Mouse (Mus musculus): ENCODE results near the gene Fam110a.

Fam110a gene

DNA sequence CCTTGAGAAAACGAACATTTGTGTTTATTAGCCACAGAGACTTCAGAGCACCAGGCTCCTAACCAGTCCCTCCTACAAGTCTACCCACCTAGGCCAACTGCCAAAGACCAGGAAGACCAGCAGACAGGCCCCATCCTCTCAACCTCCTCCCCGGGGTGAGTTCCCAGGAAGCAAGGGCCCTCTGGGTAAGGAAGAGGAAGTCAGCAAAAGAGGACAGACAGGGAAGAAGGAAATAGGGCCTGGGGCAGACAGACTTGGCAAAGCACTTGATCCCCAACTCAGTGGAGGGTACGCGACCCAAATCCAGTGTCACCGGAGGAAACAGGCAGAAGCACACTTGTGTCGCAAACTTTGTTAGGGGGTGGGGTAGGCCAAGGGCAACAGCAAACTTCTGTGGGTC lies 10.6 kb downstream of the Fam110a start:
- DNase-seq, result no peak

DNA sequence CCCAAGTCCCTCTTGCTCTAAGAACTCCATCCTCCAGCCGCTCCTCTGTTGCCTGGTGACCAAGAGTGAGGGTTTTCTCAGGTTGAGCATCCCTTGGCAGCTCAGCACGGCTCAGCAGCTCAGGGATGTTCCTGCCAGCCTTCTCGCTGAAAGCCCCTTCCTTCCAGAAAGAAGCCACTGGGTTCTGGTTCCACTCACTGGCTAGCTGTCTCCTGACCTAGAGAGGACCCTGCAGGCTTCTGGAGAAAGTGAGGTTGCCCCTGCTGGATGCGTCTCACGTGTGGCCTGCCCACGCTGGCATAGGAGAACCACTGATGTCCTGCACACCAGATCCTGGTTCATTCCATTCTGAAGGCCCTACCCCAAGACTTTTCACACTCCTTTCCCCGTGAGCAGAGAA lies 11.0 kb downstream of the Fam110a start:
- DNase-seq, result no peak

DNA sequence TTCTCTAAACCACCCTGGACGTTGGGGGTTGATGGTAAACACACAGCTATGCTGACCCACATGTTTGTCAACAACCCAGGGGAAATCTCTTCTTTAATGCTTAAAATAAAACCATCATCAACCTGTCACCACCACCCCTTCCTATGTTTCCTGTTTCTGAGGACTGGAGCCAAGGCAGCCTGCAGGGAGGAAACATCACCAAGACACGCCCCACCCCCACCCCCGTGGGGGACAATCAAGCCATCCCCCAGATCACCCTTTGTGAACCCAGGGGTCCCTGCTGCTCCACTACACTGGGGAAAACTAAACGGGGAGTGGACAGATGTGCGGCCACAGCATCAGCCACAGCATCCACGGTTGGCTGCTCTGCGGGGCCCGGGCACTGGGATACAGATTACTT lies 11.6 kb downstream of the Fam110a start:
- DNase-seq, result no peak

DNA sequence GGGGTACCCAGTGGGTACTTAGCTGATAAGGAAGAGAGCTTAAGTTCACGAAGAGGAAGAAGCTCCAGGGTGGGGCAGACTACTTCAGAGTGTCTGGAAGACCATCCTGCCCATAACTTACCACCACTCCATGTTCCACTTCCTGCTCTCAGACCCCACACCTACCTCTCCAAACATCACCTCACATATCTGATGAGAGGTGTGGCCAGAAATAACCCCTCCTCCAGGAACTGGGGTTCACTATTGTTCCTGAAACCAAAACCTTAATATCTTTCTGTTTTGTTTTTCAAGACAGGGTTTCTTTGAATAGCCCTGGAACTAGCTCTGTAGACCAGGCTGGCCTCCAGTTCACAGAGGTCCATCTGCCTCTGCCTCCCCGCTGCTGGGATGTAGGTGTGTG lies 12.2 kb downstream of the Fam110a start:
- no peak for DNase-seq

DNA sequence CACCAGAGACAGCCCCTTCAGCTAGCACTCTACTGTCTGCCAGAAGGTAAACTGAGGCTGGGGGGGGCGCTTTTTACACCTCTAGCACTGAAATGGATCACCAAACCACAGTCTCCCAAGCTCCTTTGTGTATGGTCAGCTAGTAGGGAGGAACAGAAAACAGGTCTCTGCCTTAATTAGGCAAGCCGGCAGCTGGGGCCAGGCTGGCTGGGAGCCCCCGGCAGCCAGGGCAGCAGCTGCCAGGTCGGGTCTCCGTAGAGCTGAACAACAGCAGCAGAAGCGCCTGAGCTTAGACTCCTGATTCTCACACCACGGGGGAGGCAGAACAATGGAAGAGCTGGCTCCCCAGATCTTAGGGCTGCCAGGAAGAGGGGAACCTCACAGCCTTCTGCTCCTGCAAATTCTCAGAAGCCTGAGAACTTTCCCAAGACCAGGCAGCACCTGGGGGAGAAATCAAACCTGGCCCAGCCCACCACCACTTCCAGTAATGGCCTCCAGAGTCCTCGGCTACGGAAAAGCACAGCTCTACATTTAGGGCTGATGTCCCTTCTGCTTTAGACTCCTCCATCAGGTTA lies 12.8 kb downstream of the Fam110a start:
- no peak for DNase-seq

DNA sequence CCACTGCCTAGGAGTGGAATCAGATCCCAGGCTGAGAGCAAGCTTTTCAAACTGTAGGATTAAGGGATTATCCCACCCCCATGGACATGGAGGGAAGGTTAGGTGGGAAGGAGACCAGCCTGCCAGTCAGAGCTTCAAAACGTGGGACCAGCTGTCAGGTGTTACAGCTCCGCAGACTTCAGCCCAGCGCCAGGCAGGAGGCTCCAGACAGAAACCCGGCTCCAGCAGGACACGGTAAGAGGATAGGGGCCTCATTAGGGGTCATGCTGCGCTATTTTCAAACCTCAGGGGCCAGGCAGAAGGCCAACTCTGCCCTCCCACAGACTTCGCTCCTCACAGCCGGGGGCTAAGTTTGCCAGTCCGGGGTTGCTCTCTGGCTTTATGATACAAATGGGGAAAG lies 16.0 kb downstream of the Fam110a start:
- no peak for DNase-seq

DNA sequence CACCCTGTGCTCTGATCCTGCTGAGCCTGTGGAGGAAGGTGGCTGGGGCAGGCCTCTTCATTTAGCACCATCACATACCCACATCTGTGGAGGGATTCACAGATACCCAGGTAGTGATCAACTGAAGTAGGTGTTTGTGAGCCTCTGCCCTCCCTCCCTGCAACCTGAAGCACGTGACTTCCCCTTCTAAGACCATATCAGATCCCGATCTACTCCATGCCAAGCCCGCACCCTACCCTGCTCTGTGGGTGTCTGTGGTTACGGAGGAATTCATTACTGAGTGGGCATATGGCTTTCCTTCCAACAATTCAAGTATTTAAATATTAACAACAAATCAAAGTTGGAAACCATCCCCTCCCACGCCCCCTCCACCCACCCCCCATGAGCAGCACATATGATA lies 16.7 kb downstream of the Fam110a start:
- no peak for DNase-seq

DNA sequence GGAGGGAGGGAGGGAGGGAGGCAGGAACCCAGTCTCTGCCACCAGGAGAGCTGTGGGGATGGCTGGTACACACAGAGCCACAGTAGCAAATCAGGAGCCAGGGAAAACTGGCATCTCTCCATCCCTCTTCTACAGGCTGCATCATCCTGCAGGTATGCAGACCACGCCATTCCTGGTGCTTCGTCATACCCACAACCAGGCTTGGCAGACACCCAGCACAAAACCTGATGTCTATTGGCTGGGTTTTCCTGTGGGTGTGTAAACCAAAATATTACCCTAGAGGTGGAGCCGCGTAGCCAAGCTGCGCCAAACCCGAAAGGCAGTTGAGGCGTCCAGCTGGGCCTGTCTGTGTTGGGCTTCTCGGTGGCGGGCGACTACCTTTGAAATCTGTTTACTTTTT lies 17.5 kb downstream of the Fam110a start:
- DNase-seq, result peak; percentile 66

DNA sequence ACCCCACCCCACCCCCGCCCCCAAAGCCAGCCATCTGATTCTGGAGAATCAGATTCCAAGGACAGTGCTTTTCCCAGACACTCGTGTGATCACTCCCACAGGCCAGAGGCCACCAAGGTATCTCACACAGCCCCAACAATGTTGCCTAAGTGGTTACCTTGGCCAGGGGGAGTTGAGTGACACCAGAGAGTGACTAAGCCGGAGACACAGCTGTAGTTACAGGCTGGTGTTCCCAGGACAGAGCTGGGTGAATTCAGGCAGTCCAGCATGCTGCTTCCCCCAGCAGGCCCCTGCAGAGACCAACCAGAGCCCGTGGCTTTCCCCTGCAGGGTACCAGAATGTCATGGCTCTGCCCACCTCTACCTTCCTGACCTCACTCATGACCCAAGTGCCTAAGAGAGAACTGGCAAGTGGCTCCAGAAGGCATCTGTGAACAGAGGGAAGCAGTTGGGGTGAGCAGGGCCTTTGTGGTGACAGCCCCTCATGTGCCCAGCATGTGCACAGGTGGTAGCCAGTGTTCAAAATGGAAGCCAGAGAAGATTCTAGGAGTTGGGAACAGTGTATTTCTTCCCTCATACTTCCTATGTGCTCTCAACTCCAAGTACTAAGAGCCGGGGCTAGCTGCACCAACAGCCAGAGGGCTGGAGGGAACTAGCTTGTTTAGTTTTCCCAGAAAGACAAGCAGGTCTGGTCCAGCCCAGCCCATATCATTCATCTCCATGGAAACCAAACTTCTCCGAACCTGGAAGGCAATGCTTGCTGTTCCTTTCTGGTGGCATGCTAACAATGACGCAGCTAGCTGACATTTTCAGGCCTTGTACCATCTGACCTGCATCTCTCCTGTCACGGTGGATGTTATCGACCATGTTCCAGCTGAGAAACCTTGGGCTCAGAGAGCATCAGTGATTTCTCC lies 18.5 kb downstream of the Fam110a start:
- DNase-seq, result no peak

DNA sequence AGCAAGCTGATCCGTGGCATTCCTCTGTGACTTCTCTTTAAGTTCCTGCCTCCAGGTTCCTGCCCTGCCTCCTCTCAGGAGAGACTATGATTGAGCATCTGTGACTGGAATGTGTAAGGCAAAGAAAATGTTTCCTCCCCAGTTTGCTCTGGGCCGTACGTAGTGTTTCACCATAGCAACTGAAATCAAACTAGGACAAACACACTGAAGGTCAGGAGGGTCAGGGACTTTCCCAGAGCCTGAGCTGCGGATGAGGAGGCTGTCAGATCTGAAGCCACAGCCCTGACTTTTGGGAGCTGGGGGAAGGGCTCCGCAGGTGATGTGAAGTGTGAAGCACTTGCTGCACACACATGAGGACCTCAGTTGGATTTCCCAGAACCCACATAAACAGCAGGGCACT lies 20.7 kb downstream of the Fam110a start:
- DNase-seq, result no peak

DNA sequence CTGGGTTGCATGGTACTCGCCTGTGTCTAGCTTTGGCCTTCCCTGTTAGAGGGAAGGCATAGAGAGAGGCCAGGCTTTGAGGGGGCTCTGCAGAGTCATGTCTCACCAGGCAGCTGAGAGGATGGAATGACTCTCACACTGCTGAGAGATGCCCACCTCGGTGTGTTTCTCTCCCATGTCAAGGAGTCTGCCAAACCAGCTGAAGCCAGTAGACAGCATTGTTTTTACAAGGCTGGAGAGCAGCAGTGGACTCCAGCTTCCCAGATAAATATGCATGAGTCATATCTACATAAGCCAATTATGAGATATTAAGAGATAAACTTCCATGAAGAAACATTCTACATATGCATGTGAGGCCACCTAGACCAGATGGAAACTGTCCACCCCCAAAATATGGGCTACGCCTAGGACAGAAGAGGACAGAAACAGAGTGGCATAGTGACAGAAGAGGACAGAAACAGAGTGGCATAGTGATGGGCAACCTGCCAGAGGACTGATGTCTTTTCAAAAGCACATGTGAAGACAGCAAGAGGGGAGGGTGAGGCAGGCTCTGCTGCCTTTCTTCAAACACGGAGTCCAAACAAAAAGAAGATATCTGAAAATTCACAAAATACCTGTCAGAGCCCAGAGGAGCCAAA lies 23.4 kb downstream of the Fam110a start:
- DNase-seq, result peak; percentile 23

DNA sequence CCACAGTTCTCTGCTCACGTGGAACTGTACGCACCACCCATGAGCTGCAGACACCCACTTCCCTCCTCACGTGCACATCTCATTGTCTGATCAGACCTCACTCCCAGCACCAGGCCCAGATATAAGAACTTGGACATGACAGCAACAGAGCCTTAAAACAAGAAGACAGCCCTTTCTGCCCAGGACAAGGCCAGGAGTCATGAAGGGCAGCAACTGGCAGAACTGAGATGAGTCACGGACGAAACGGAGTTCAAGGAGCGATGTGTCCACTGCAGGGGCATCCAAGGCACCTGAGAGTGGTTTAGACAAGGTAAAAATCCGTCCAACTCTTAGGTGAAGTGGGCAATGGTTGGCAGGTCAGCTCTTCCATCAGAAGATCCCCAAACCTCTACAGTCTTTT lies 26.4 kb downstream of the Fam110a start:
- DNase-seq, result no peak

DNA sequence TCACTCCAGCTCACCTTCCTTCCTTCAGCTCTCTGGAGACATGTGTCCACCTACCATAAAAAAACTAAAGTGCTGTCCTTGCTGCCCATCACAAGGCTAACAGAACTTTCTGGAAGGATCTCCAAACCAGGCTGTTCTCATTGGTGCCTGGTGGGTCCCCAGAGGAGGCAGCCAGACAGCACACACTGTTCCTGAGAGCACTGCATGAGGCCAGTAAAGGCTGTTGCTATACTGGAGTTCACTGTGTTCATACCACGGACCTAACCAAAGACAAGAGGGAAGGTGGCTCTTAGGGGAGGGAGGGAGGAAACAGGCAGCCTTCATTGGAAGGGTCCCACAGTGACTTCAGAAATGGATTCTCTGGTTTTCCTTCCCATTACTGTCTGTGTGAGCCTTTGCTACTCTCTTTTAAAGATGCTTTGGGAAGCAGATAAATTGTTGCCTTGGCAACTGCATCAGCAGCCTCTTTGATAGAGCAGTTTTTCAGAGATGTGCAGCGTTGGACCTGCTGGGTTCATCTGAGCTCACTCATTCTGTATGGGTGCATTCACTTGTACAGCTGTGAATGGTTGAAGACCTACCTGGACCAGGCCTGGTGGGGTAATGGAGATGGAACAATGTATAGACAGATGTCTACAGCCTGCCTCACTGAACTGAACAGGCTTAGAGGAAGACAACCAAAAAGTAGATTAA lies 30.8 kb downstream of the Fam110a start:
- no peak for DNase-seq

DNA sequence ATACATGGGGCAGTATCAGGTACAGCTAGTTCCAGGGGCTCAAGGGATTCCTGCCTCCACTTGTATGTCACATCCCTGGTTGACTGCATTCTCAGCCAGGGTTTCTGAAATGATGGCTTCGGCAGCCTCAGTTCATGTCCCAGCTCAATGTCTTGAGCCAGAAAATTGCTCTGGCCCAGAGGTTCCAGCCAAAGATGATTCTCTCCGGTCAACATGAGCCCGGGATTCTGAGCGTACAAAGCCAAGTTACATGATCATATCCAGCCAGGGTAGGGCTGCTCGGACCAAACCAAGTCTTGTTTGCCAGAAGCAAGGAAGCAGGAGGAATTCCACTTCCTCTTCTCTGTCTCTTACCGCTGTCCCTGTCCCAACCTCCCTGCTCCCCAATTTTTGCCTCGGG lies 31.7 kb downstream of the Fam110a start:
- no peak for DNase-seq

DNA sequence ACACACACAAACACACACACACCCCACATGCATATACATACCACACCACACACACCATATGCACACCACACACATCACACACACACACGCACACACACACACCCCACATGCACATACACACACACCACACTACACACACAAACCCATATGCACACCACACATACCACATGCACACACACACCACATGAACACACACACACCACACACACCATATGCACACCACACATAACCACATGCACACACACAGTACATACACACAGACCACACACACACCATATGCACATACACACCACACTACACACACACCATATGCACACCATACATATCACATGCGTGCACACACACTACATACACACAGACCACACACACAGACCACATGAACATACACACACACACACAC lies 32.4 kb downstream of the Fam110a start:
- no peak for DNase-seq

DNA sequence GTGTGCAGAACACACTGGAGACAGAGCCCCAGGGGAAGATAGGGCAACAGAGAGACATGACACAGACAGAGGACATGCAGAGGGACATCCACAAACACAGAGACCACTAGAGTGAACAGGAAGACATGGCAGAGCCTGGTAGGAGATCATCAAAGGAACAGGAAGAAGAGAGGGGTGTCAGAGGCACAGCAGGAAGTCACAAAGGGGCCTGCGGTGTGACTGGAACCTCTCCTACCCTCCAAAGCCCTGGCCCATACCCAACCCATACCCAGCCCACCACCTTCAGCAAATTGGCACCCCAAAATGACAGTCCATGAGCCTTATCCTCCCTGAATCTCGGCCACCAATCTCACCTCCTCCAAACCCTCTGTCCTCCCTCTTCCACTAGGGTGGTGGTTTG lies 35.9 kb downstream of the Fam110a start:
- DNase-seq, result no peak

DNA sequence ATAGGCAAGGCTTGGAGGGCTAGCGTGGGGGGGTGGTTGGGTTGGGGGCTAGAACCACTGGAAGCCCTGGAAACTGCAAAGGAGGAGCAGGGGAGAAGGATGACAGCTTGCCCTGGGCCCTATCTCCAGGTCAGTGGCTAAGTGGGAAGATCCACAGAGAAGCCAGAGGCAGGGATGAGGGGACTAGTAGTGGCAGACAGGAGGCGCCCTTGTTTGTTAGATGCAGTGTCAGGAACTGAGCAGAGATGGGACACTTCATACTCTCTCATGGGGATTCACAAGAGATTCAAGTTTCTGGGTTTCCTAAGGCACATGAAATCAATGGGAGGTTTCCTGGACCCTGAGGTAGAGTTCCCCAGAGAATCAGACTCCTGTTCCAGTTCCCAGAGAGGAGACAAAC lies 38.8 kb downstream of the Fam110a start:
- no peak for DNase-seq

DNA sequence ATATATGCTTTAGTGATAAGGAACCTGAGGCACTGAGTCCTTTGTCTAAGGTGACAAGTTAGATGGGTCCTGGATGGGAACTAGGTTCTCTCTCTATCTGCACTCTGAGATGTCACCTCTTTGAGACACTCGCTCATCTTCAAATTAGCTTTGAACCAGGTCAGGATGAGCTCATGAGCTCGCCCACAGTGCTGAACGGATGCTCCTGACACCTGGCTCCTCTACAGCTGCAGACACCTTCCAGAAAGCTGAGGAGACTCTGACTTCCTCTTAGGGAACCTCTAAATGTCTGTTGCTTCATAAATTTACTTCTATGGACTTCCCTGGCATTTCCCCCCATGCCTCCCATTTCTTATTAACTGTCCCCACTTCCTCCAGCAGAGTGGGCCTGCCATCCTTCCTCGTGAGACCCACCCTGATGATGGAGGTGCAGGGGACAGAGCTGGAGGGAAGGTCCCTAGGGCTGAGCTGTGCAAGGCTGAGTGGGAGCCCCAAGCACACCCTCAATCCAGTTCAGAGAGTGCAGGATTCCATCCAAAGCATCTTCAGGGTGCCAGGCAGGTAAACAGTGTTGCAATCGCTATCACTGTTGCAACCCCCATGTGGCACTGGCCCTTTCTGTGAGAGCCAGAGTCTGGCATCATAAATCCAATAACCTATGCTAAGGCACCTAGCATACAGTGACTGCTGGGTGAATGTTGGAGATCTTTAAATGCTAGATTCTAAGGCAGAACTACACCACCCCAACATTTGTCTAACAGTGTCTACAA lies 40.2 kb downstream of the Fam110a start:
- no peak for DNase-seq

DNA sequence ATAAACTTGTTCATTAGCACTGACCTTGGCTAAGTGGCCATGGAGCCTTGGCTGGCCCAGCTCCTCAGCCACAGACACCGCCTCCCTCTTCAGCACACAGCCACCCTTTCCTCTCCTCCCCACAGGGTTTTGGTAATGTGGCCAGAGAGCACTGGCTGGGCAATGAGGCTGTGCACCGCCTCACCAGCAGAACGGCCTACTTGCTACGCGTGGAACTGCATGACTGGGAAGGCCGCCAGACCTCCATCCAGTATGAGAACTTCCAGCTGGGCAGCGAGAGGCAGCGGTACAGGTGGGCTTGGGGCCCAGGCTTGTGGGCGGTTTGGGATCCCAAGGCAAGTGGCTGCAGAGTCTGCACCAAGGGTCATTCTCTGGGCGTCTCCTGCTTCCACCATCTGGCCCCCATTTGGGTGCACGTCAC lies 41.2 kb downstream of the Fam110a start:
- DNase-seq, result peak; percentile 47

DNA sequence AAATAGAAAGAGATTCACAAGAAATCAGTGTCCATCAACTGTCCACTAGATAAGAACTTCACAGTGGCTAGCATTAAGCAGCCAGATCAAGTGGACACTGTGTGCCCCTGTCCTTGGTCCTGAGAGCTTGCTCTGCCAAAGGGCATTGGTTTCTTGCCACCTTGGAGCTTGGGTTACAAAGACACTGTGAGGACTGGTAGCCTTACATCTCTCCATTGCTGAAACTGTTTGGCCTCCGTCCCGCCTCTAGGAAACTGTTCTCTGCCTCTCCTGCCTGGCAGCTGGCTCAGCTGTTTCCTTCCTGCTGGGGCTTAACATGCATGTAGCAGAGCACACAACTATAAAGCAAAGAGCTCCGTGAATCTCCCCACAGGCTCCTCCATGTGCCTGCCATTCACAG lies 42.1 kb downstream of the Fam110a start:
- no peak for DNase-seq

DNA sequence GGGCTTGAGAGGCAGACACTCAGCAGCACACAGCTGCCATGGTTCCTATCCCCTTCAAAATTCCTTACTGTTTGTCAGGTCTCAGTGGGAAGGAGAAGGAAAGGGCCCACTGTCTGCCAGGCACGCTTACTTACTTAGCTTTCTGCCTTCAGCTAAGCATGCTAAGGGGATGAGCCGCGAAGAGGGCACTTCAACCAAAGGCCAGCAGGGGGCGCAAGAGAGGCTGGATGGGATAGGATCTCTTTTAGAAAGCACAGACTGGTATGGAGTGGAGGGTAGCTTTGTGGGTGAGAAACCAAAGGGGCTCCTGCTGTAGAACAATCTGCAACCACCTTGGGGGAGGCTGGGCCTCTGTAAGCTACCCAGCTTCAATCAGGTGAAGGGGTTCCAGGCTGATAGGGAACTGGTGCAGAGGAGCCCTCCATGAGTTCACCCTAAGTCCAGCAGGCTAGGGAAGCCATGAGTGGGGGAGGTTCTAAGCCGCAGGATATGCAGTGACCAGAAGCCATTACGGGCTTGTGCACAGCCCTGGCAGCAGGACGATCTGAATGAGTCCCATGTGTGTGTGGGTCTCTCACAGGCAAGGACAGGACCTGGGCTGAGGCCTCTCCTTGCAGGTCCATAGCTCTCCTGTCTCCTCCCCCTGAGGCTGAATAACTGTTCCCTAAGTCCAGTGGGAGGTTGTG lies 49.5 kb downstream of the Fam110a start:
- DNase-seq, result peak; percentile 84

DNA sequence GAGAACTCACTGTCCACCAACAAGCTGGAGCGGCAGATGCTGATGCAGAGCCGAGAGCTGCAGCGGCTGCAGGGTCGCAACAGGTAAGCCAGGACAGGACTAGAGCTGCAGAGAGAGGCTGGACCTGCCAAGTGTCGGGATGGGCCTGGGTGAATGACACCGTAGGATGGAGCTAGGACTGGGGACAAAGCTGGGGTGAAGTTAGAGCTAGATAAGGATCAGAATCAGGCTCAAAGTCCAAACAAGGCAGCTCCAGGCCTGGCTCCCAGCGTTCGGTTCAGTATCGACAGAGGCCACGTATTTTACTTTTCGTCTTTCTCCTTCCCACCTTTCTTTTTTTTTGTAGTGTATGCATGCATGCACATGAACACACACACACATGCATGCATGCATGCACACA lies 52.9 kb downstream of the Fam110a start:
- no peak for DNase-seq
